Mouse (Mus musculus) erythroblast, embryonic 14.5 days (primary cell): ENCODE data around the gene Card10.

Source experiments
- GATA1 ChIP-seq: IDR thresholded peaks from 2 replicates; pipeline ENCODE4 v1.6.1; 2012; ENCODE audit warnings: low read length, inconsistent platforms, mixed read lengths
- TAL1 ChIP-seq: IDR thresholded peaks from 3 replicates; pipeline ENCODE4 v1.6.1; 2012; ENCODE audit warnings: low read length, inconsistent platforms, mixed read lengths

DNA sequence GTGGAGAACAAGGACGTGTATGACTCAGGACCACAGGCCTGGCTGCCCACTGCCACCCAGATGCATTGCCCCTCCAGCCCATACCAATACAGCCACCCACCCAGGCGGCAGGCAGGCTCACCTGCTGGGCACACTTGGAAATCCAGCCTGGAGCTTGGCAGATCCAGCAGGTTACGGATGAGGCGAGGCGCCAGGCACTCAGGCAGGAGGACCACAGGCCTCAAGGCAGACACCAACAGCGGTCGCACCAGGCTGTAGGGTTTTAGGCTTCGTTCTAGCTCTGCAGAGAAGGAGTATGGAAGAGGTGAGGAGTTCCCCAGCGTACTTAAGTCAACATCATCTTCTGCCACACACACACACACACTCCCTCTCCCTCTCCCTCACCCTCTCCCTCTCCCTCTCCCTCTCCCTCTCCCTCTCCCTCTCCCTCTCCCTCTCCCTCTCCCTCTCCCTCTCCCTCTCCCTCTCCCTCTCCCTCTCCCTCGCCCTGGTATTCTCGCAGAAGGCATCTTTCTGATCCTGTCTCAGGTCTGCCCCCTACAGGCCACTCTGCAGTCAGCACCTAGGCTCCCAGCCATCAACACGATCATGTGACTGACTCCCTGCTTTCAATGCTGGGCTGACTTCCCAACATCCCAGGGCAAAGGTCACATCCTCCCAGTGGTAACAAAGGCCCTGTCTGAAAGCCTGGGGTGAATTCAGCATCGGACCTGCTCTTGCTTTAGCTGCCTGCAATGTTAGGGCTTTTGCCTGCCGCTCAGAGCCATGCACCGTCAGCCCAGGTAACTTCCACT, 24.6 kb downstream of the Card10 start:
- TF ChIP-seq TAL1: no peak
- no peak for TF ChIP-seq GATA1
